Mouse (Mus musculus) thymus, adult 18-20 months (tissue): ENCODE measurements around the gene Olfr323.

Experiments
- DNase-seq, 2 experiments: peaks; one replicate each; pipeline ENCODE4 v3.0.0; 2022; ENCODE audit warnings: mixed read lengths in 2 of 2

Gene Olfr323

GRCm38 (mm10) chr11:58630401-58630800 lies at the start of gene Olfr323:
TSS of gene Olfr323 (minus strand) at chr11:58630501.
- no peak for DNase-seq

DNA sequence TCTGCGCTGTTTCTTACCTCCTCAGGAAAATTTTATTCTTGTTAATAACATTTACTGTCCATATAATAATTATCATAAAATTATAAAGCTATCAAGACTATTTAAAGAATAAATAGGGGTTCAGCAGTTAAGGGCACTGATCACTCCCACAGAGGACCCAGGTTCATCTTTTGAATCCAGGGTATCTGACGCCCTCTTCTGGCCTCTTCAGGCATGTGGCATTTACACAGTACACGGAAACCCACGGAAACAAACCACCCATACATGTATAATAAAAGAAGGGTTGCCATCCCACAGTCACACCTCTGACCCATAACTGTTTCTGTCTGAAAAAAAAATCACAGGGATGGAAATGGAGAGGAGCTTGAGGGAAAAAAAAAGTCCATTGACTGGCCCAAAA lies 41.5 kb upstream of the Olfr323 start:
- DNase-seq, result no peak

DNA sequence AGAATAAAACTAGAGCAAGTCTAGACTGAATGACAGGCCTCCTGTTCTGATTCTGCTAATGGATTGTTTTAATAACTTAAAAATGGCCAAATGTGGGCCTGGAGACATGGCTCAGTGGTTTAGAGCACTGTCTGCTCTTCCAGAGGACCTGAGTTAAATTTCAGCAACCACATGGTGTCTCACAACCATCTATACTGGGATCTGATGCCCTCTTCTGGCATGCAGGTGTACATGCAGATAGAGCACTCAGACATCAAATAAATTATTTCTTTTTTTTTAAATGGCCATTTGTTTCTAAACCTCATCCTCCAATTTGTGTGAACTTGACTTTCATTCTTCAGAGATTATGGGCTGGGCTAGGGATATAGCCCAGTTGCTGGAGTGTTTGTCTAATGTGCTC lies 39.0 kb upstream of the Olfr323 start:
- DNase-seq, result no peak

GRCm38 (mm10) chr11:58658596-58658995 lies 28.3 kb upstream of the Olfr323 start, which contains the start of gene Olfr322:
TSS of gene Olfr322 (plus strand) at chr11:58658782.
- DNase-seq, result no peak

- DNase-seq, result no peak
Observed at GRCm38 (mm10) chr11:58655151-58655550, 24.9 kb upstream of the Olfr323 start.

DNA sequence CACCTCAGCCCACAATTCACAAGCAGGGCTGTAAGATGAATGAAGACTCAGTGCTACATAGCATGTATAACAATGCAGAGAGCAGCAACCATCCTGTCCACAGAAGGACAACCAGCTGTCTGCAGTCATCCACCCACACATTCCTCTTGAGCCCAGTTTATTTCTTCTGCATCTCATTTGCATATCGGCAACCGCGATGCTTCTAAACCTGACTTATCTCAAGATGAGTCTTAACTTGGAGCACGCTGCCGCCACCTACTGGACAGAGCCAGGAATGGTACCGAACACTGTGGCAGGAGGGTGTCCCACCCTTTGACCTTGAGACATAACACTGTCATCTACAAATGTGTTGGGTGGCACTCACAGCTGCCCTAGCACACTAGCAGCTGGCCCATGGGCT lies 13.0 kb upstream of the Olfr323 start:
- DNase-seq, result peak; percentile 13 to 18

DNA sequence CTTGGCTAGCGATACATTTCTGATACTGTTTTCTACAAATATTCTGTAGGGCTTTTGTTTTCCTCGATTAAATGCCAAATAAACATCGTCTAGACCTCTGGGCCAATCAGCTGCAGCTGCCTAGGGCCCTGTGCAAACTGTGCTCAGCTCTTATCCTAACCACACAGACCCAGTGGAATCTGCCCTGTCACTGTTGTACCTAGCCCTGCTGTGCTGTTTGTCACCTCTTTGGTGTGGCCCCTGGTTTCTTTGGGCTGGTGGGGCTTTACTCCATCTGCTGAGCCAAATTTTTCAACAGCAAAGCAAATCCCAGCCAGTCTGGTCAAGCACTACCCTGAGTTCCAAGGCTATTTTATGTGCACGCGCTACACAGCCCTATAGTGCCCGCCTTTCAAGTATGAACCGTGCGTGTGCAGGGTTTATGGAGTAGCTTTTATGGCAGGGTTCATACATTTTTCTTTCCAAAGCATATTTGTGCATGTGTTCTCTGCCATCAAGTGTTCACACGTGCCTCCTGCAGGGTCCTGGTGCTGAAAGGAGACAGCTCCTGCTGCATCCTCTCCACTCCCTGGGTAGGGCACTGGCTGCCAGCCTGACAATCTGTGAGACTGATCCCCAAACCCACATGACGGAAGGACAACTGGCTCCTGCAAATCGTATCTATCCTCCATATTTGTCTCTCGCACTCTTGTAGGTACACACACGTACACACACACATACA lies 11.5 kb upstream of the Olfr323 start:
- DNase-seq, result no peak

- DNase-seq, result no peak
Observed at GRCm38 (mm10) chr11:58641057-58641456, 10.8 kb upstream of the Olfr323 start.

- DNase-seq, result no peak
Observed at GRCm38 (mm10) chr11:58640272-58640867, 10.1 kb upstream of the Olfr323 start, which contains the start of gene Trim58. TSS of gene Trim58 (plus strand) at chr11:58640465.

DNA sequence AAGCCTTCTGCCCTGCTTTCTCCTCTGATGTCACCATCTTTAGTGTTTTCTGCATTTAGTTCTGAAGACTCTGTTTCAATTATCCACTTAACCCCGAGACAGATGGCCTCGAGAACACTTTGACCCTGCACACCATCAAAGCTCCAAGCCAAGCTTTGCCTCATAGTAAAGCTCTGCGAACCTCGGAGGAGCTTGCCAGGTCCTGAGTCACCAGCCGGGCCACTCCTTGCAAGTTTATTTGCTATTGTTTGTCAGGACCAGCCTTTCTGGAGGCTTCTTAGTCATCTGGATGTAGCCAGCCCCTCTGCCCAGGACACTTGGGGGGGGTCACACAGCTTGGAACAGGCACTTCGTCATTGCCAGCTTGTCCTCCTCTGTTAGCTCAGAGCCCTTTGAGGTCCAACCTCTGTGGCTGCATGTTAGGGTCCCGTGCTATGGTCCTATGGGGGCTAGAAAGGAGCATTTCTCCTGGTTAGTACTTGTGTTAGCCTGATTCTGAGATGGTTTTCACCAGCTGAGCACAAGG lies 7.9 kb upstream of the Olfr323 start:
- no peak for DNase-seq

GRCm38 (mm10) chr11:58636376-58636977 lies 6.2 kb upstream of the Olfr323 start:
- DNase-seq, result peak; percentile 13 to 28

DNA sequence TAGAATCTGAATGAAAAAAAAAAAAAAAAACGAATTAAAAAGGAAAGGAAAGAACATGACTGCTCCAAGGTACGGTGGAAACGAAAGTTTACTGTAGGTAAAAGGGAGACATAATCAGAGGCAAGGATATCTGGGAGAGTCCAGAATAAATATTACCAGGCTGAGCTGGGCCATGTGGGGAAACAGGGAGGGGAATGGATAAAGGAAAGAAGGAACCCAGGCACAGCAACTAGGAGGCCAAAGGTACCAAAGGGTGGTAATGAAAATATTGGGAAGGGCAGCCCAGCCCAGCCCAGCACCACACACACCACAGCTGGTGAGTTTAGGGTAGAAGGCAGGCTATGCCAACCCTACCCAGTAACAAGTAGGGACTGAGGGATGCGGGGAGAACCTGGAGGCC lies 4.6 kb upstream of the Olfr323 start:
- DNase-seq, result no peak

GRCm38 (mm10) chr11:58626146-58626545 lies 4.2 kb downstream of the Olfr323 start:
- DNase-seq, result no peak

DNA sequence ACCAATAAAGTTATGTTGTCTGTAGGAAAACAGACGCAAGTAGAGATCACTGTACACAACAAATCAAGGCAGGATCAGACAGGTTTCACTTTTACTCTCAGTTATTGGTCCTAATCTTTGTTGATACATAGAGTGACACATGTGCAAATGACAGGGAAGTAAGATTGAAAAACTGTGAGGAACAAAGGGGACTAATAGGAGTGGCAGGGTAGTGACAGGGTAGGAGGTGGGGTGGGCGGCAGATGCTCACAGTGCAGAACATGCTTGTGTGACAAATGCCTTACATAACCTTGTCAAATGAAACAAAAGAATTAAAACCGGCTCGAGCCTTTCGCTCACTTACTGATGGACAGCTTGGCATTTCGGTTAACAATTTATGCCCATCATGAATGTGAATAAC lies 11.5 kb downstream of the Olfr323 start:
- DNase-seq, result no peak

DNA sequence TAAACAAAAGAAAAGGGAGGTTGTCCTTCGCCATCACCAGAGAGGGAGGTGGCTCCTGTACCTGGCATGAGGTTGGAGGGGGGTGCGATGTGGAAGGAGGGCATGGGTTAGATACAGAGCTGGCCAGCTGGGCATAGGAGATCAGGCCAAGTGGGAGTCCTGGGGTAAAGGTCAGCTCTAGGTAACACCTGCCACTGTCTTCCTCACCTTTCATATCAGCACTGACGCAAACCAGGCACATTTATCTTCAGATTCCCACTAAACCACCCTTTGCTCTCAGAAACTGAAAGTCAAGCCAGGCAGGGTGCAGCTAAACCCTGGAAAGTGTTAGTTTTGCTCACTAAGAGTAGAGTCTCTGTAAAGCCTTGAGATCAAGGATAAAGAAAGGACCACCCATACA lies 11.9 kb downstream of the Olfr323 start:
- DNase-seq, result no peak

DNA sequence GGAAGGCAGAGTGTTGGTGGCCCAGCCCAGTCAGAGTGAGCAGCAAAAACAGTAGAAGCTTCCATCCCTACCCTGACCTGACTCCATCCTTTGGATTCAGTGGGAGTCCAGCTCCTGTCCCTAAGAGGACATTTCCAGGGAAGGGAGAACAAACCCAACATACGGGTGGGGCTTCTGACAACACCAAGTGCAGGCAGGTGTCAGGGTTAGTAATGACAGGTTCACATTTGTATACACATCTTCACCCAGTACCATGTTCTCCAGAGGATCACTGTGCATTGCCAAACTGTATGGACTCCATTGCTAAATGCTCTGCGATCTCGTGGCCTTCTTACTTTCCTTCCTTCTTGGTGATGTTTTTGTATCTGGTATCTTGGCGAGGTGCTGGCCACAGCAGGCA lies 14.3 kb downstream of the Olfr323 start, which contains the start of gene 2210407C18Rik:
TSS of gene 2210407C18Rik (minus strand) at position 101 of the 400 bp plus-strand sequence.
- no peak for DNase-seq

GRCm38 (mm10) chr11:58614526-58614925 lies 15.8 kb downstream of the Olfr323 start:
- DNase-seq, result no peak

DNA sequence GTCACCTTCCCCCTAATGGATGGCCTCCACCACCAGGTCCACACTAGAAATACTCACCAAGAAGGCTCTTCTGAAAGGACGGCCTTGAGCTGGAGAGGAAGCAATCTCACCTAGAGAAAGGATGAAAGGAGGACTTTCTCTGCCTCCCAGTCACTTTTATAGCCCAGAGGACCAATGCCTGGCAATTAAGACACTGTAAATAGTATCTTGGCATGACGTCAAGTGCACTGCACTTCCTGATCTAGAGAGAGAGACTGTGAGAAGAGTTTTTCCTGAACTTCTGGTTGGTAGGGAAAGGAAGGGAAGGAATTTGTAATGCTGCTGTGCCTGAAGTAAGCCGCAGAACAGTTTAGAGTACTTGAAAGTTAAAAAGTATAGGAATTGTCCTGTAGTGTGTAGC lies 16.9 kb downstream of the Olfr323 start:
- DNase-seq, result no peak

GRCm38 (mm10) chr11:58607030-58607429 lies 23.3 kb downstream of the Olfr323 start:
- DNase-seq, result no peak

GRCm38 (mm10) chr11:58606177-58606919 lies 24.0 kb downstream of the Olfr323 start:
- no peak for DNase-seq

DNA sequence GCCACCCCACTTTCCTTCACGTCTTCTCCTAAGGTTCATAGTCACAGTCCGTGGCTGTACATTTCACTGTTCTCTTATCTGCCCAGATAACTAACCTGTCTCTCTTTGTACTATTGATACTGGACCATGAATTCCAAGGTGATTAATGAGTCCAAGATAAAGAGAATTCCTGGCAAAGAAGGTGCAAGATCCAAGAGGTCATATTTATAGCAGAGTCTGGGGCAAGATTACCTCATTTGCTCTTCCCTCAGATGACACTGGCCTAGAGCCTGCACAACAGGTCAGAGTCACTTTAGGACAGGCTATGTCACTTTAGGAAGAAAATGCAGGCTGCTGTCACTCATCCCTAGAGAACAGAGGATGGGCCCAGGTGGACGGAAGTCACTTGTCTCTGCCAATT lies 25.1 kb downstream of the Olfr323 start:
- no peak for DNase-seq

GRCm38 (mm10) chr11:58604688-58605087 lies 25.6 kb downstream of the Olfr323 start:
- no peak for DNase-seq
